Mouse (Mus musculus): ENCODE measurements around the gene Mum1. TPM values are rescaled to one million over a fixed set of nuclear protein-coding genes. Genes with fewer than 3 reads are reported as not detected.
A peak's percentile ranks its signal among the peaks of the same experiment; 100 is the strongest.

Mum1 gene
- polyA plus RNA-seq, 1 experiment from 2014 or later, result 63.4 TPM

DNA sequence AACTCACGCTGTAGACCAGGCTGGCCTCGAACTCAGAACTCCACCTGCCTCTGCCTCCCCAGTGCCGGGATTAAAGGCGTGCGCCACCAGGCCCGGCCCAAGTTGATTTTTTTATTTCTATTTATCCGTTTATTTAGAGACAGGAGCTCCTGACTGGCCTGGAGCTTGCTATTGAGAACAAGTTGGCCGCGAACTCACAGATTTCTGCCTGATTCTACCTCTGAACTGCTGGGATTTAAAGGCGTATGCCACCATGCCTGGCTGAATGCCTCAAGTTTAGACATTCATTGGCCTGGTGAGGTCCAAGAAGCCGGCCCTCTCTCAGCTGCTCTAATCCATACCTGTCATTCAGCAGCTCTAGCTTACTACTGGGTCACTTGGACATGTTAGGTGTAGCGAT is 35.9 kb downstream of the Mum1 start:
- Histone ChIP-seq H3K4me2 (peak overlapping the region; percentile 97), H3K27me3 (ENCODE audit: insufficient read depth, low read length) (no peaks in the 10 kb centered on the region), H3K9ac (peak overlapping the region; percentile 36), H3K36me3 (ENCODE audit: insufficient read depth) (peaks cover 23% of the 10 kb centered on the region; the same call in 1 of the 2 replicates), H3K4me3 (ENCODE audit: low read depth, low read length) (peak overlapping the region; percentile 43), H3K9me3 (ENCODE audit: low read depth, low read length) (no peaks in the 10 kb centered on the region), H3K27ac (ENCODE audit: low read depth) (peak overlapping the region; percentile 92), H3K4me1 (ENCODE audit: insufficient read depth) (peaks cover 18% of the 10 kb centered on the region)
- DNase-seq, result no peak
- 67% methylated on average over 12 of the region's 12 CpGs for WGBS
- TF ChIP-seq CTCF (IDR thresholded peaks at IDR 0.05; ENCODE audit: low read depth), result no peak
- no peak for ATAC-seq (ENCODE audit: insufficient read depth)

DNA sequence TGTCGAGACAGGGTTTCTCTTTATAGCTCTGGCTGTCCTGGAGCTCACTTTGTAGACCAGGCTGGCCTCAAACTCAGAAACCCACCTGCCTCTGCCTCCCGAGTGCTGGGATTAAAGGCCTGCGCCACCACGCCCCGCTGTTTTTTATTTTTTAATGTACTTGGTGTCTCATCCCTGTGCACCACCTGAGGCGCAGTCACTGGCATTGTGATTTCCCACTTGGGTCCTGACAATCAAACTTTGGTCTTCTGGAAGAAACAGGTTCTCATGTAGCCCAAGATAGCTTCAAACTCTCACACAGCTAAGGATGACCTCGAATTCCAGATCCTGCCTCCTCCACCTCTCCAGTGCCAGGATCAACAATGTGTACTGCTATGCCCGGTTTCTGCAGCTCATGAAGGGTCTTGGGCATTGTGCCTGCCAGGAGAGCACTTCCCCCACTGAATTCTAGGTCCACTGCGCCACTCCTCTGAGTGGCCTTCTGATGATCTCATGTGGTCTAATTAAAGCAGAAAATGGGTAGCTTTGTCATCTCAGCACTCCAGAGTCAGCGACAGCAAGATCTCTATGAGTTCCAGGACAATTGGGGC is 36.6 kb downstream of the Mum1 start:
- H3K9me3 ChIP-seq (ENCODE audit: low read depth, low read length), result no peaks in the 10 kb centered on the region
- no peak overlapping the region for H3K4me3 ChIP-seq (ENCODE audit: low read depth, low read length)
- H3K9ac ChIP-seq, result no peak overlapping the region
- no peak for DNase-seq
- H3K4me1 ChIP-seq (ENCODE audit: insufficient read depth), result peaks cover 21% of the 10 kb centered on the region
- ATAC-seq (ENCODE audit: insufficient read depth), result no peak
- H3K27ac ChIP-seq (ENCODE audit: low read depth), result no peak overlapping the region
- no peaks in the 10 kb centered on the region for H3K27me3 ChIP-seq (ENCODE audit: insufficient read depth, low read length)
- no peak overlapping the region; the same call in 1 of the 2 replicates for H3K4me2 ChIP-seq
- 92% methylated on average over 10 of the region's 10 CpGs for WGBS
- no peak for TF ChIP-seq CTCF (IDR thresholded peaks at IDR 0.05; ENCODE audit: low read depth)
- peaks cover 24% of the 10 kb centered on the region for H3K36me3 ChIP-seq (ENCODE audit: insufficient read depth)

DNA sequence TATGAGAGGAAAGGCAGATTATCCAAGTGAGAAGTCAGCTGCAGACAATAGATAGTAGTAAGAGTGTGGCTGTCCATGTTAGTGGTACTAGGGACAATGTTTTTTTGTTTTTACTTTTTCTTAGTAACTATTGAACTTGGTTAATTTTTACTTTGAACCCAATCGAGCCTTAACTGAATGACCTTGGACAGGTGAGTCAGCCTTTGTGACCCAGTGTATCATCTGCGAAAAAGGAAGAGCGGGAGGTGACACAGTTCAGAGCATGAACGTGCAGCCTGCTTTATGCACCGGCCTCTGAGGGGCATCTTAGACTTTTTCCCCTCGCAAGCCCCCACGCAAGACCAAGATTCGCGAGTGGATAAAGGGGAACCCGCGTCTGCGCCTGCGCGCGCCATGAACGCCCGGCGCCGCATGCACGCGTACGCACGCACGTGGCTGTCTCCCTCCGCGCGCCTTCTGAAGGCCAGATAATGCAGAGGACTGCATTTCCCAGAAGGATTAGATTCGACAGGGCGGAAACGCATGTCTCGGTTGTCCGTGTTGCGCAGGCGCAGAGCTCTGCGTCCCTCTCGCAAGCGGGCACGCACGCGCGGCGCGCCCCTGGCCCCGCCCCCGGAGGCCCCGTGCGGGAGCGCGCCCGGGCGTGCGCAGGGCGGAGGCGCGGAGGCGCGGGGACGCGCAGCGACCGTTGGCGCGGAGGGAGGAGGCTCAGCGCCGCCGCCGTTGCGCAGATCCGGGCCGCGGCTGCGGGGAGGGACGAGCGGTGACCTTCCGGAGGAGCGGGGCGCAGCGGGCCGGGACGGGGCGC is 38.3 kb downstream of the Mum1 start:
- Histone ChIP-seq H3K4me2 (peak overlapping the region; percentile 75), H3K9ac (peak overlapping the region; percentile 93), H3K27me3 (ENCODE audit: insufficient read depth, low read length) (no peaks in the 10 kb centered on the region), H3K4me3 (ENCODE audit: low read depth, low read length) (peak overlapping the region; percentile 89), H3K36me3 (ENCODE audit: insufficient read depth) (peaks cover 24% of the 10 kb centered on the region), H3K27ac (ENCODE audit: low read depth) (peak overlapping the region; percentile 50), H3K4me1 (ENCODE audit: insufficient read depth) (peaks cover 20% of the 10 kb centered on the region), H3K9me3 (ENCODE audit: low read depth, low read length) (no peaks in the 10 kb centered on the region)
- DNase-seq (peak; percentile 100), ATAC-seq (ENCODE audit: insufficient read depth) (peak; percentile 32)
- 1% methylated on average over 81 of the region's 81 CpGs for WGBS
- no peak for TF ChIP-seq CTCF (IDR thresholded peaks at IDR 0.05; ENCODE audit: low read depth)

DNA sequence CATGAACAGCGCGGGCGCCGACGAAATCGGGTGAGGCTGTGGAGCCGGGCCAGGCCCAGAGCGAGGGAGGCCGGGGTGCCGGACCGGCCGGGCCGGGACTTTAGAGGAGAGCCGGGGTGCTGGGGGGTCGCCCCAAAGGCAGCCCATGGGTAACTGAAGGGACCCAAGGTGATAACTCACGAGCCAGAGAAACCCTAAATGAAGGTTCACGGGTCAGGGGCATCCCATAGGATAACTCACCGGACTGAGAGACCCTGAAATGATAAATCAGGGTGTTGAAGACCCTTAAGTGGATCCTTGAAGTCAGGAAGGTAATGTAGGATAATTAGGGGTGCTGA is 38.9 kb downstream of the Mum1 start:
- Histone ChIP-seq H3K4me3 (ENCODE audit: low read depth, low read length) (peak overlapping the region; percentile 89), H3K36me3 (ENCODE audit: insufficient read depth) (peaks cover 24% of the 10 kb centered on the region), H3K4me1 (ENCODE audit: insufficient read depth) (peaks cover 14% of the 10 kb centered on the region), H3K27me3 (ENCODE audit: insufficient read depth, low read length) (no peaks in the 10 kb centered on the region), H3K4me2 (peak overlapping the region; percentile 75), H3K9me3 (ENCODE audit: low read depth, low read length) (no peaks in the 10 kb centered on the region), H3K9ac (peak overlapping the region; percentile 93), H3K27ac (ENCODE audit: low read depth) (peak overlapping the region; percentile 50)
- no peak for DNase-seq
- TF ChIP-seq CTCF (IDR thresholded peaks at IDR 0.05; ENCODE audit: low read depth), result no peak
- ATAC-seq (ENCODE audit: insufficient read depth), result no peak
- 0% methylated on average over 18 of the region's 18 CpGs for WGBS

DNA sequence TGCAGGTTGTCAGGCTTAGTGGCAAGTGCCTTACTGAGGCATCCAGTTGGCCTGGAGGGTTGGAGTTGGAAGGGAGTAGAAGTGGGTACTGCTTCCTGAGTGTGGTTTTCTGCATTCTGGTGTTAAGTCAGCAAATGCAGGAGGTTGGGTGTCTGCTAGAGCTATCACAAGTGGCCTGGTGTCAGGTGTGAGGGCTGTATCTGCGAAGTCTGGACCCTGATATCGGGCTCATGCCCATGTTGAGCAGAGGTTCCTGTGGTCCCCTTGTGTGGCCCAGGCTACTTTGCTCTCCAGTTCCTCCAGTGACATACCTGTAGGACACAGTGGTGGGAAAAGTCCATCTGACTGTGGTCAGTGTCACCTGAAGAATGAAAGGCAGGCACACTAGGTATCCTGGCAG is 43.9 kb downstream of the Mum1 start:
- WGBS, result 91% methylated on average over 2 of the region's 2 CpGs
- Histone ChIP-seq H3K4me1 (ENCODE audit: insufficient read depth) (peaks cover 9% of the 10 kb centered on the region), H3K9ac (no peak overlapping the region), H3K9me3 (ENCODE audit: low read depth, low read length) (no peaks in the 10 kb centered on the region), H3K4me2 (no peak overlapping the region), H3K36me3 (ENCODE audit: insufficient read depth) (peaks cover 57% of the 10 kb centered on the region), H3K27me3 (ENCODE audit: insufficient read depth, low read length) (no peaks in the 10 kb centered on the region), H3K4me3 (ENCODE audit: low read depth, low read length) (no peak overlapping the region), H3K27ac (ENCODE audit: low read depth) (no peak overlapping the region)
- ATAC-seq (ENCODE audit: insufficient read depth) (no peak), DNase-seq (no peak)
- no peak for TF ChIP-seq CTCF (IDR thresholded peaks at IDR 0.05; ENCODE audit: low read depth)

- no peak for TF ChIP-seq CTCF (IDR thresholded peaks at IDR 0.05; ENCODE audit: low read depth)
- H3K4me2 ChIP-seq, result no peak overlapping the region
- peaks cover 63% of the 10 kb centered on the region for H3K36me3 ChIP-seq (ENCODE audit: insufficient read depth)
- no peak for ATAC-seq (ENCODE audit: insufficient read depth)
- H3K4me1 ChIP-seq (ENCODE audit: insufficient read depth), result peaks cover 9% of the 10 kb centered on the region
- H3K27ac ChIP-seq (ENCODE audit: low read depth), result no peak overlapping the region
- H3K9ac ChIP-seq, result 0 out of 2 replicates have a peak overlapping the region, but pooled peaks have one; percentile 18
- no peak overlapping the region for H3K4me3 ChIP-seq (ENCODE audit: low read depth, low read length)
- H3K9me3 ChIP-seq (ENCODE audit: low read depth, low read length), result no peaks in the 10 kb centered on the region
- no peaks in the 10 kb centered on the region for H3K27me3 ChIP-seq (ENCODE audit: insufficient read depth, low read length)
- no peak for DNase-seq
- WGBS, result 64% methylated on average over 6 of the region's 6 CpGs
Measured at GRCm38 (mm10) chr10:80270734-80271181, 44.5 kb downstream of the Mum1 start.

DNA sequence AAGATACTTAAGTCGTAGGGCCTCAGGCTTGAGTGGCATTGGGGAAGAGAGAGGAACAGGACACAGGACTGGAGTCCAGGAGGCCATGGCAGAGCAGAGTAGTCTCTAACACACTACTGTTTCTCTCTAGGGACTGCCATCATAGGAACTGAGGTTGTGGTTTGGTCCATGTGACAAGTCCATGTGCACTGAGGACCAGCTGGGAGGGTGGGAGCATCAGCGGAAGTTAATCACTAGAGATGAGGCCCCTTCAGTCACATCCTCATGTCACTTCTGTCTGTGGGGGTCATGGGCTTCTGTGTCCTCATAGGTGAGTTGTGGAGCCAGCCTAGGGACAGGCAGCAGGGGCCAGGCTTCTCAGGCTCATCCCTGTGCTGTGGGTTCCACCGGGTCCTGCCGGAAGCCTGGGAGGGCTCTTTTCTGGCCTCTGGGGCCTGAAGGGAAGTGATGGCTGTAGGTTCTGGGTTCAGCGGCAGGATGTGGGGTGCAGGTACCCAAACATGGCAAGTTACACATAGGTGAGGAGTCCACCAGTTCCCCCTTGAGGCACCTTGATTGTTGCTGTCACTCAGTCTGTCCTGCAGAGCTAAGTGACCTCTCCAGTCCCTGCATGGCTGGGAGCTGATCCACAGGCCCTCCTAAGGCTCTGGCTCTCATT is 45.1 kb downstream of the Mum1 start:
- Histone ChIP-seq H3K9me3 (ENCODE audit: low read depth, low read length) (no peaks in the 10 kb centered on the region), H3K36me3 (ENCODE audit: insufficient read depth) (peaks cover 69% of the 10 kb centered on the region), H3K4me2 (no peak overlapping the region), H3K4me1 (ENCODE audit: insufficient read depth) (peaks cover 8% of the 10 kb centered on the region), H3K27ac (ENCODE audit: low read depth) (no peak overlapping the region), H3K27me3 (ENCODE audit: insufficient read depth, low read length) (no peaks in the 10 kb centered on the region), H3K4me3 (ENCODE audit: low read depth, low read length) (no peak overlapping the region), H3K9ac (0 out of 2 replicates have a peak overlapping the region, but pooled peaks have one; percentile 18)
- no peak for TF ChIP-seq CTCF (IDR thresholded peaks at IDR 0.05; ENCODE audit: low read depth)
- WGBS, result 84% methylated on average over 5 of the region's 5 CpGs
- no peak for DNase-seq
- no peak for ATAC-seq (ENCODE audit: insufficient read depth)
